Mouse (Mus musculus) gastrocnemius, adult 2 months (tissue): ENCODE data around the gene Rab3ip. TPM values are rescaled to one million over a fixed set of nuclear protein-coding genes. Genes with fewer than 3 reads are reported as not detected.

Source experiments
- DNase-seq: peaks from one replicate; pipeline ENCODE4 v3.0.0; 2022
- H3K27ac ChIP-seq: fragments of 200-600 bp; 2 replicates; pipeline ENCODE4 v1.8.1; 2022; ENCODE audit warnings: mild to moderate bottlenecking
- H3K4me3 ChIP-seq: fragments of 200-600 bp; 2 replicates; pipeline ENCODE4 v1.8.1; 2022; ENCODE audit warnings: mild to moderate bottlenecking, moderate library complexity
- CTCF ChIP-seq: fragments of 200-600 bp; IDR thresholded peaks from 2 replicates; pipeline ENCODE4 v1.8.1; 2022; ENCODE audit warnings: antibody characterized with exemption, mild to moderate bottlenecking, moderate library complexity
- intact Hi-C: fragments of 180-260 bp; cut with DNase I; formaldehyde crosslinking; loops from one replicate; pipeline ENCODE4 v1.15.1; 2025
- long read RNA-seq, 2 experiments: library from polyadenylated mRNA; stranded (forward); transcript quantifications; one replicate each; pipeline ENCODE4 v2.0.0; 2021
- total RNA-seq, 2 experiments: library from RNA; stranded (reverse); gene quantifications; 2 replicates each; pipeline ENCODE4 v1.2.3; 2021

The Rab3ip gene
- total RNA-seq = 10 to 100 TPM; 26.2 to 39.2 TPM
- long read RNA-seq, experiment 1, transcript Rab3ip-201 (10 exons, 2,690 nt) = minor isoform, 9 of 92 reads
- long read RNA-seq, experiment 1, transcript Rab3ip-203 (11 exons, 1,844 nt) = major isoform, 50 of 92 reads
- long read RNA-seq, experiment 1, partial matches to known transcripts = 8 of 92 reads
- long read RNA-seq, experiment 1, other reads (novel, unspliced or antisense) = 25 of 92 reads
- long read RNA-seq, experiment 2, transcript Rab3ip-201 (10 exons, 2,690 nt) = minor isoform, 5 of 75 reads
- long read RNA-seq, experiment 2, transcript Rab3ip-203 (11 exons, 1,844 nt) = major isoform, 48 of 75 reads
- long read RNA-seq, experiment 2, partial matches to known transcripts = 4 of 75 reads
- long read RNA-seq, experiment 2, other reads (novel, unspliced or antisense) = 18 of 75 reads

DNA sequence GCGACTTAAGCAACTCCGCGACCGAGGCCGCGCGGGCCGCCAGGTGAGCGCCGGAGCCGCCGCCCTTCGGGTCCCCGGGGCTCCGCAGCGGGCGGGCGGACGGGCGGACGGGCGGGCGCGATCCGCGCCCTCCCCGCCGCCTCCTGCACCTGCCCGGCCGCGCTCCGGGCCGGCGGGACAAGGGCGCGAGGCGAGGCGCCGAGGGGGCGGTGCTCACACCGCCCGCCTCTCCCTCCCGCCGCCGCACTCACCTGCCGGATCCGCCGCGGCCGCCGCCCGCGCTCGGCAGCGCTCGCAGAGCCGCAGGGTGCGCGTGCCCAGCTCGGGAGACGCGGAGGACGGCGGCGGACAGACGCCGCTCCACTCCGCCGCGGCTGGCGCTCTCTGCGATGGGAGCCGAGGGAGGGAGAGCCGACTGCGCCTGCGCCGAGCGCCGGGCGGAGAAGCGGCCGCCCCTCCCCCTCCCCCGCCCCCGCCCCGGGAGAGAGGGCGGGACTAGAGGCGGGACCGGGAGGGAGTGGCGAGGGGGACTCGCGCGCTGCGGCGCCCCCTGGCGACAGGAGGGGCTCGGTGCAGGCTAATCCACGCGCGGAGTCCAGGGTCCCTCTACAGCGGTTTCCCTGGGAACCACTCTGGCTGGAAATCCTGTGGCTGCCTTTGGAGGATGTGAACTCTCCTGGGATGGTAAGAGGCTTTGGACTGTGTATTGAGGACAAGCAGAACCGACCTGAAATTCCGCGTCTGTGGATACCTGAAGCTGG, at the start of gene Rab3ip:
Rab3ip (minus strand) TSS at position 761 of the 761 bp plus-strand sequence.
- intact Hi-C loops = no loop called here
- Histone ChIP-seq H3K4me3 (peak within 1 kb of the TSS; percentile 89), H3K27ac (peak within 1 kb of the TSS; percentile 86)
- DNase-seq = peak; percentile 95
- TF ChIP-seq CTCF = peak; percentile 99

DNA sequence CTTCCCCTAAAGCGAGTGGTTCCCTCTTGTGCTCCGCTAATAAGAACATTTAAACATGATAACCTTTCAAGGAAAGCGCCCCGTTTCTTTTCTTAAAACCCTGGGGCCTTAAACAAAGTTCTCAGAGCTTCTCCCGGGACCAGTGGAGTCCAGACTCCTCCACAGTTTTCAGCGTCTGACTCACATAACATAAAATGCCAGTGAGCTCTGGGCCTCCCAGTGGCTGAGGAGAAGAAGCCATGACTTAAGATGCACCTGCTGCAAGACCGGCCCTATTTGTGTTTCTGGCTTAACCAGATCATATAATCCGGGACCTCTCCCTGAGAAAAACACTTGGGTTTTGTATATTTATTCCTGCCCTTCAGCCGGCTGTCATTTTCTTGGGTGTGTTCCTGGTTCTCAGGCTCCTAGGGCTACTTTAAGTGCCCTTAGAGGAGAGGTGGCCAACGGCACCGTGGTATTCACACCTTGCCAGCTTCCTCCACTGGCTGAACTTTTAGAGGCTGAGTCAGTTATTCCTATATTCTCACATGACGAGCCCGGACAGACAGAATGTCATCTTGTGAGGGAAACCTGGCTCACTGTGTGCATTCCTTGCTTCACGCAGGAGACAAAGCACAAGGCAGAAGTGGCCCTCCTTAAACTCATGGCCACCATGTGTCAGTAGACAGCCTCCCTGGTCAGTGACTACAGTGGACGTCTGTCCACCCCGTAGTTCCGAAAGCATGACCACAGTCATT, 48.3 kb upstream of the Rab3ip start:
- DNase-seq = peak; percentile 71
- Histone ChIP-seq H3K27ac (peak overlapping the region; percentile 85), H3K4me3 (no peak overlapping the region)
- intact Hi-C loops = loop anchor here (5.0 kb wide), 1 partner anchor 33 kb away; no protein-coding TSS in a partner anchor
- TF ChIP-seq CTCF = peak; percentile 27

DNA sequence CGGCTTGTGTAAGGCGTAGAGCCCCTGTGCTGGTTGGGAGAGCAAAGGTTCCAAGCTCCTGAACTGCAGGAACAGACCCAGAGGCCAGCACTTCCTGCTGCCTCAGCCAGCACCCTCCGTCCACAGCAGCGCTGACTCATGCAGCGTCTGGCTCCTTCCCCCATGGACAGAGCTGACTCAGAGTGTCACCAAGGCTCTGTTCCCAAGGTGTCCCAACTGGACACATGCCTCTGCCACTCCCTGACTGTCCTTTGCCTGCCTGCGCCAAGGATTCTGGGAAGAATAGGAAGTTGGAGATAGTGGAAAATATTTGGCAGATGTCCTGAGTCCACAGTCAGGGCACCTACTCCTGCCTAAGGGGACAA, 45.6 kb upstream of the Rab3ip start:
- no peak for TF ChIP-seq CTCF
- peak overlapping the region; percentile 85 for H3K27ac ChIP-seq
- intact Hi-C loops = loop anchor here (2.0 to 5.0 kb wide), 2 partner anchors 25 to 36 kb away; no protein-coding TSS in a partner anchor
- DNase-seq = peak; percentile 90
- H3K4me3 ChIP-seq = peak overlapping the region; percentile 24

DNA sequence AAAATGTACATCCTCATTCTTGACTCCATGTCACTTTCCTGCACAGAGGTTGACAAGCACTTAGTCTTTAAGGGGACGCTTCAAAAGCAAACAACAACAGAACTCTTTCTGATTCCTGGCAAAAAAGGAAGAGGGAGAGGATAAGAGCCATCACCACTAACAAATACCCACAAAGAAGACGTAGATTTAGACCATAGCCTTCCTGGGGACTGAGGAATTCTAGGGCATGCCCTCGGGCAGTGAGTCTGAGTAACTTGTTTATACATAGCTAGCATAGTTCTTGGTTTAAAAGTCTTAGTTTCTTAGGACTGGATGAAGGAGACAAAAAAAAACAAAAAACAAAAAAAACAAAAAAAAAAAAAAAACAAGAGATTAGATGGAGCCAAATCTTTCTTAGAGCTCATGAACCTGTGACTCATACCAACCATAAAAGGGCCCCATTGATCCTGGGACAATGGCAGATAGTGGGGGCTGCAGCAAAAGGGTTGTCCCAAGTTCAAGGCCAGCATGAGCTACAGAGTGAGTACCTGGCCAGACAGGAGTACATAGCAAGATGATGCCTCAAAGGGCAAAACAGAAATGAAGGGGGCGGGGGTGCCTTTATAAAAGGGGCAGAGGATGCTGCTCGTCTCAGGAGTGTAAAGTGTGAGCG, 45.1 kb upstream of the Rab3ip start:
- Histone ChIP-seq H3K27ac (peak overlapping the region; percentile 85), H3K4me3 (peak overlapping the region; percentile 24)
- no peak for DNase-seq
- intact Hi-C loops = loop anchor here (2.0 to 5.0 kb wide), 2 partner anchors 25 to 37 kb away; no protein-coding TSS in a partner anchor
- TF ChIP-seq CTCF = no peak

DNA sequence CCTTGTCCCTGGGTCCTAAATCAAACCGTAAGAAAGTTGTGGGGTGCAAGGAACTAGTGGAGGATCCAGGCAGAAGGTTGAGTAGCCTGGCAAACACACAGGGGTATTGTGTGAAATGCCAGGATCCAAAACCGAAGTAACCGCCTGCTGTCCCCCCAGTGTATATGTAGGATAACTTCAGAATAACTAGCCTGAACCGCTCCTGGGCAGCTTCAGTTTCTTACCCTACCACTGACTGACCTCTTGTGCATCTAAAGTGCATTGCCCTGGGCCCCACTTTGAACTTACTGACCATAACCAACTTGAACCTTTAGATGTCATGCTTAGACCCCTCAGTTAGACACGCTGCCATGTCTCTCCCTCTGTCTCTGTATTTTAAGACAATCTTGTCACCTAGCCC, 44.6 kb upstream of the Rab3ip start:
- peak overlapping the region; percentile 85 for H3K27ac ChIP-seq
- no peak for TF ChIP-seq CTCF
- intact Hi-C loops = loop anchor here (5.0 kb wide), 1 partner anchor 37 kb away; no protein-coding TSS in a partner anchor

DNA sequence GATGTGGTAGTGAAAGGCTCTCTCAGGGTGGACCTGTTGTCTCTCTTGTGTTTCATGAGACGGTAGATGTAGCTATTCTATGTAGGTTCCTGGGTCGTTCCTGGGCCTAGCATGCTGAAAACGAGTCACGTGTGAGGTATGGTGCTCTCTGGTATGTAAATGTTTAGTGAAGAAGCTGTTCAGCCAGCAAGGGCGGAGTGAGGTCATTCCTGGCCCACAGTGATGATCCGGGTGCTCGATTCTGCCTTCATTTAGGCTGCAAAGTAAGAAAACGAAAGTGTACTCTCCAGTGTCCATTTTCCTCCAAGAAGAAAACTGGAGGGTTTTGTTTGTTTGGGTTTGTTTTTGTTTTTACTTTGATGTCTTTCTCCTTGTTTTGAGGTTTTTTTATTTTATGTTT, 43.4 kb upstream of the Rab3ip start:
- intact Hi-C loops = no loop called here
- Histone ChIP-seq H3K27ac (peak overlapping the region; percentile 85; the same call in 1 of the 2 replicates), H3K4me3 (no peak overlapping the region)
- TF ChIP-seq CTCF = no peak
- no peak for DNase-seq

More for the DNA sequence above, 44.6 kb upstream of the Rab3ip start:
- no peak for DNase-seq
- H3K4me3 ChIP-seq = no peak overlapping the region

DNA sequence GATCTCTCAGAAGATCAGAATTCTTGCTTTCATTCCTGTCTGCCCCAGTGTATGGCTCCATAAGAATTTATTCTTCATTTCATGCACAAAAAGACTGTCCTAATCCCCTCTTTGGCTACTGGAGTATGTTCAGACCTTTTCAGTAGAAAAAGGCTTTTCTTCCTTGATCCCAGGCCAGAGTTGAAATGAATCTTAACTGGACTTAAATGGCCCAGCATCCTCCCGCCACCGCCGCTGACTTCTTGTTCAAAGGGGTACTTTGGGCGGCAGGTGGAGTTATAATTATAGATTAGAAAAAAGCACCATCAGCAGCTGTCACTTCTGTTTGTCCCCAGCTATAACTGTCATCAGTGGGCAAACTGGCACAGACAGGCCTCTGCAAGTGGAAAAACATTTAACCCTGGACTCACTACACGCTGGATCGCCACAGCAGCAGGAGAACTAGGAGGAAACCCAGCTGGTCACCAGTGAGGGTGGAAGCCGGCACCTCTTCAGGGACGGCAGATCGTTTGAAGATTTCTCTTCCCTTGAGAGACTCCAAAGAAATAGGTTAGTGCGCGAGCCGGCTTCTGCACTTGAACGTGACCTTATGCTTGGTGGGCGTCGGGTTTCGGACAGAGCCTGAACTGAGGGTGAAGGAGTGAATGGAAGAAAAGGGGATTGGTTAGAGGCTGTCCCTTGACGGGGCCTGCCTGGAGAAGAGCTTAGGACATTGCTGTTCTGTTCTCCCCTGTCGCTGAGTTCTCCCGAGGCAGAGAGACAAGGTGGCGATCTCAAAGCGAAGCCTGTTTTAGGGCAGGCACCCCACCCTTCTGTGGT, 35.9 kb upstream of the Rab3ip start, which contains the start of gene Best3:
Best3 (plus strand) TSS at position 51 of the 819 bp plus-strand sequence.
- no peak for TF ChIP-seq CTCF
- H3K27ac ChIP-seq = peak within 1 kb of the TSS; percentile 92
- peak within 1 kb of the TSS; percentile 75 for H3K4me3 ChIP-seq
- intact Hi-C loops = no loop called here
- peak; percentile 51 for DNase-seq

DNA sequence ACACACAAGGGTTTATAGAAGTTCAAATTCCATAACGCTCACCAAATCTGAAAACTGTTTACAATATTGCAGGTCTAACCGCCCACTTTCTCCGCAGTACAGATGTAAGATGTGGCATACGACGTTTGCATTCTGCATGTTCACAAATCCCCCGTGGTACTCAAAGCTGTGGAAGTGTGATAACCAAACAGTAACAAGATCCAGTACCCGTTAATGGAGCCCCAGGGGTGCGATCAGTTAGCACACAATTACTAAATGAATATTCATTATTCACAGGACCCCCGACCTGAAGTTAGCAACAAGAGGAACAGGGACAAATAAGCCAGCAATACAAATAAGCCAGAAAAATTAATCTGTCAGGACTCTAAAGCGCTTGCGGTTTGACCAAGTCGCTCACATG, 34.3 kb upstream of the Rab3ip start:
- H3K4me3 ChIP-seq = no peak overlapping the region
- H3K27ac ChIP-seq = no peak overlapping the region
- no peak for TF ChIP-seq CTCF
- no peak for DNase-seq
- intact Hi-C loops = loop anchor here (5.0 kb wide), 1 partner anchor 47 kb away; no protein-coding TSS in a partner anchor

DNA sequence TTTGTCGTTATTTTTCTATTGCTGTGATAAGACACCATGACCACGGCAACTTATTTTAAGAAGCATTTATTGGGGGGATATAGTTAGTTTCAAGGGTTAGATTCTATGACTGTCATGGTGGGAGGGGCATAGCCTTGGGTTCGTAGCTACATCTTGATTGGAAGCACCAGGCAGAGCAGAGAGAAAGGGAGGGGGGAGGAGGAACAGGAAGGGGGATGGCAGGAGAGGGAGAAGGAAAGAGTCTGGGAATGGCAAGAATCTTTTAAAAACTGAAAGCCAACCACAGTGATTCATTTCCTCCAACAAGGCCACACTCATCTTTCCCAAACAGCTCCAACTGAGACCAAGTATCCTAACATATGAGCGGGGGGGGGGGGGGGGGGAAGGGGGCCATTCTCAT, 32.0 kb upstream of the Rab3ip start:
- Histone ChIP-seq H3K27ac (no peak overlapping the region), H3K4me3 (no peak overlapping the region)

DNA sequence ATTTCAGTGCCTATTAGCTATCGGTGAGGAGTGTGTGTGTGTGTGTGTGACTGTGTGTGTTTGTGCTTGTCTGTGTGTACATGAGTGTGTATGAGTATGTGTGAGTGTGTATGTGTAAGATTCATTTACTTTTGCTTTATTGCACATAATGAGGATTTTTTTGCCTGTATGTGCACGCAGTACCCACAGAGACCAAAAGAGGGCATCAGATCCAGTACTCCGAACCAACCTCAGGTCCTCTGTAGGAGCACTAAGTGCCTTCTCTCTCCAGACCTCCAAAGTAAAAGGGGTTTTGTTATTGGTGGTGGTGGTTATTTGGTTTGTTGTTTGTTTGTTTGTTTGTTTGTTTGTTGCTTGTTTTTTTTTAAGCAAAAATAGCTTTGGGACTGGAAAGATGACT, 30.3 kb upstream of the Rab3ip start:
- peak; percentile 71 for TF ChIP-seq CTCF
- H3K27ac ChIP-seq = no peak overlapping the region
- DNase-seq = peak; percentile 47
- no peak overlapping the region for H3K4me3 ChIP-seq
- intact Hi-C loops = loop anchor here (5.0 kb wide), 1 partner anchor 51 kb away; no protein-coding TSS in a partner anchor

More for the DNA sequence above, 32.0 kb upstream of the Rab3ip start:
- TF ChIP-seq CTCF = no peak
- intact Hi-C loops = loop anchor here (5.0 kb wide), 1 partner anchor 50 kb away; no protein-coding TSS in a partner anchor
- no peak for DNase-seq

DNA sequence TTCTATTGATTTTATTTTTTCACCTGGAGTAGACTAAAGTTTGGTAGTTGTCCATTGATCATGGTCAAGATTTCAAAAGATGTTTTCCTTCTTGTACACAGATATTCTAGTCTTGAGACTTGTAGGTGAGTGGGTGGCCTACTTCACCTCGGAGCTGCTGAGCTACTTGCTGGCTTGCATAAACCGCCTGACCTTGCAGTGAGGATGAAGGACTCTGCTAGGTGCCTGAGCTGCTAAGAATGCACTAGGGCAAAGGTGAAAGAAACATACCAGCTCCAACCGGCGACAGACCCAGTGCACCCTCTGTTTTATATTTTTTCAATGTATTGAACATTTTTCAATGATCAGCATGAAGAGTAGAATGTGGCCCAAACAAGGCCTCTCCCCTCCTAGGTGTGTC, 29.7 kb upstream of the Rab3ip start:
- Histone ChIP-seq H3K27ac (no peak overlapping the region), H3K4me3 (no peak overlapping the region)
- DNase-seq = no peak
- no peak for TF ChIP-seq CTCF
- intact Hi-C loops = loop anchor here (5.0 kb wide), 1 partner anchor 52 kb away; no protein-coding TSS in a partner anchor
